Mouse (Mus musculus) WW6 (cell line): ENCODE results near the gene Gal3st4.
"Not testable (repeated sequence)": the region's sequence is repeated elsewhere in the genome, so short reads cannot be mapped to it uniquely, and the experiment has no call there.

Experiments
- DNase-seq: peaks from one replicate; pipeline ENCODE4 v3.0.0-alpha.2; 2013; ENCODE audit warnings: low read depth, low spot score

The Gal3st4 gene

GRCm38 (mm10) chr5:138216632-138217031, 56.0 kb downstream of the Gal3st4 start:
- DNase-seq, result not testable (repeated sequence)
